In the genomic region with DNA sequence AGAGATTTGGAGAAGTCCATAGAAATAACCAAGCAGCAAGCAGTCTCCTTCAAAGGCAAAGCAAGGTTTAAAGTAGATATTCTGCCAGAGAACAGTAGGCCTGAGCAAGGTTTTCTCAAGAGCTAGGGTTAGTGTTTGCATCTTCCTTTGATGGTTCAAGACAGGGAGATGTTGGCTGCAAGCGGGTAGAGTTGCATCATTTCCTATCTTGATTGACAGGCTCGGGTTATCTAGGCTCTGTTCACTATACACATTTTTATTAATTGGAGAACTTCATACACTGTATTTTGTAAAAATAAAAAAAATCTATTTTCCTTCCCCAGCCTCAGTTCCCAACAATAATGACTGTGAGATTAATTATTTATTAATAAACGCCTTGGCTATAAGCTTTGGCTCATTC, we compare ENCODE assay signal across 22 mouse cellular contexts. TPM values are rescaled to one million over a fixed set of nuclear protein-coding genes. Genes with fewer than 3 reads are reported as not detected.
DNase-seq lines count a peak whose midpoint lies in the region; ATAC-seq and TF ChIP-seq lines count a peak whose summit lies in the region.
"Had no signal": no experiment of that assay in that cellular context is flagged by ENCODE, and none has a peak within 500 bp of the region (broad histone marks: within the 10 kb centered on the region; RNA-seq: fewer than 3 reads in every experiment).

No protein-coding gene starts in this region.

- DNase-seq in forebrain, embryonic 11.5 days (ENCODE audit: low spot score) = peak; percentile 7
- DNase-seq in neural tube, embryonic 10.5 days (ENCODE audit: extremely low spot score, low spot score) = no peak
- peak; percentile 56 for DNase-seq in MEL (ENCODE audit: low read depth, low spot score)
- no peak for DNase-seq in embryo, embryonic 10 days (ENCODE audit: low spot score)
- DNase-seq in liver, postnatal 0 days = no peak
- DNase-seq: adrenal gland, adult 2 months; adrenal gland, postnatal 10 days; adrenal gland, postnatal 25 days; cerebellum, adult 11 months; cerebellum, adult 18-20 months; cerebellum, adult 8-10 months; cerebellum, adult 9-11 months; cerebellum, postnatal 14 days; cerebellum, postnatal 36 days; forebrain, postnatal 0 days had no signal

- H3K36me3 ChIP-seq in forebrain, embryonic 11.5 days (ENCODE audit: control insufficient read depth, insufficient read depth, low read length) = no peaks in the 10 kb centered on the region
- H3K36me3 ChIP-seq in forebrain, embryonic 13.5 days (ENCODE audit: poor library complexity, severe bottlenecking) = no peaks in the 10 kb centered on the region
- H3K36me3 ChIP-seq in neural tube, embryonic 13.5 days = no peaks in the 10 kb centered on the region
- H3K36me3 ChIP-seq in MEL (ENCODE audit: control insufficient read depth in 1 of 2, insufficient read depth in 2 of 2, low read length in 2 of 2) = peaks cover 0 to 18% of the 10 kb centered on the region in 2 experiments; a peak in 2 of 4 replicates
- no peaks in the 10 kb centered on the region for H3K36me3 ChIP-seq in liver, postnatal 0 days (replicated peaks; ENCODE audit: insufficient read depth, low read length)
- H3K36me3 ChIP-seq: embryonic facial prominence, embryonic 10.5 days; embryonic facial prominence, embryonic 12.5 days; forebrain, embryonic 12.5 days; forebrain, embryonic 15.5 days; G1E had no signal

- peak; percentile 28 to 65; a peak in 2 of 4 replicates for TF ChIP-seq EP300 in MEL (IDR thresholded peaks at IDR 0.05; ENCODE audit: low read depth in 1 of 2, low read length in 2 of 2)
- TF ChIP-seq EP300 in liver, postnatal 0 days (IDR thresholded peaks at IDR 0.05; ENCODE audit: low read depth) = no peak

- WGBS in forebrain, embryonic 11.5 days = 91% methylated on average over 3 of the region's 3 CpGs
- WGBS in forebrain, embryonic 13.5 days = 88% methylated on average over 3 of the region's 3 CpGs
- 79% methylated on average over 3 of the region's 3 CpGs for WGBS in neural tube, embryonic 13.5 days
- WGBS in liver, postnatal 0 days (ENCODE audit: insufficient replicate concordance) = 71% methylated on average over 3 of the region's 3 CpGs

- no peak for TF ChIP-seq CTCF in MEL (IDR thresholded peaks at IDR 0.05 in 2 of 3, conservative IDR thresholded peaks at IDR 0.05 in 1 of 3; ENCODE audit: control insufficient read depth in 1 of 3, insufficient read depth in 1 of 3, low read depth in 2 of 3, low read length in 3 of 3, poor library complexity in 1 of 3, severe bottlenecking in 1 of 3)
- TF ChIP-seq CTCF in liver, postnatal 0 days (IDR thresholded peaks at IDR 0.05; ENCODE audit: low read depth) = no peak

- no peak for TF ChIP-seq RAD21 in MEL (IDR thresholded peaks at IDR 0.05; ENCODE audit: low read depth, low read length)

- no peak for TF ChIP-seq POLR2A in MEL (IDR thresholded peaks at IDR 0.05; ENCODE audit: control insufficient read depth in 1 of 2, insufficient read depth in 1 of 2, low read depth in 1 of 2, low read length in 2 of 2, poor library complexity in 1 of 2)

- H3K4me3 ChIP-seq in forebrain, embryonic 11.5 days (ENCODE audit: low read depth, low read length) = no peak overlapping the region
- no peak overlapping the region for H3K4me3 ChIP-seq in forebrain, embryonic 13.5 days
- H3K4me3 ChIP-seq in neural tube, embryonic 13.5 days = no peak overlapping the region
- no peak overlapping the region for H3K4me3 ChIP-seq in MEL (ENCODE audit: control insufficient read depth in 1 of 2, insufficient read depth in 1 of 2, low read depth in 2 of 2, low read length in 2 of 2)
- H3K4me3 ChIP-seq in liver, postnatal 0 days (ENCODE audit: low read depth, low read length) = no peak overlapping the region
- H3K4me3 ChIP-seq: embryonic facial prominence, embryonic 10.5 days; embryonic facial prominence, embryonic 12.5 days; forebrain, embryonic 12.5 days; forebrain, embryonic 15.5 days had no signal

- no peaks in the 10 kb centered on the region for H3K4me1 ChIP-seq in forebrain, embryonic 11.5 days (replicated peaks; ENCODE audit: control insufficient read depth, insufficient read depth, low read length)
- no peaks in the 10 kb centered on the region for H3K4me1 ChIP-seq in forebrain, embryonic 13.5 days
- no peaks in the 10 kb centered on the region for H3K4me1 ChIP-seq in neural tube, embryonic 13.5 days (replicated peaks)
- H3K4me1 ChIP-seq in MEL (ENCODE audit: control insufficient read depth in 1 of 2, insufficient read depth in 2 of 2, low read length in 2 of 2) = peaks cover 7 to 28% of the 10 kb centered on the region in 2 experiments; a peak in 3 of 4 replicates
- peaks cover 3% of the 10 kb centered on the region; the same call in 1 of the 2 replicates for H3K4me1 ChIP-seq in liver, postnatal 0 days (ENCODE audit: insufficient read depth)
- H3K4me1 ChIP-seq: embryonic facial prominence, embryonic 10.5 days; embryonic facial prominence, embryonic 12.5 days; forebrain, embryonic 12.5 days; forebrain, embryonic 15.5 days had no signal

- no peaks in the 10 kb centered on the region for H3K79me2 ChIP-seq in MEL (ENCODE audit: control insufficient read depth, insufficient read depth, low read length, poor library complexity)

- no peak for ATAC-seq in forebrain, embryonic 11.5 days (replicated peaks; ENCODE audit: low FRiP score)
- no peak for ATAC-seq in forebrain, embryonic 13.5 days
- ATAC-seq in neural tube, embryonic 13.5 days (ENCODE audit: low read depth) = no peak
- no peak for ATAC-seq in liver, postnatal 0 days
- ATAC-seq: forebrain, embryonic 15.5 days; forebrain, postnatal 0 days had no signal

- no peaks in the 10 kb centered on the region for H3K27me3 ChIP-seq in forebrain, embryonic 11.5 days (ENCODE audit: control insufficient read depth, insufficient read depth, low read length)
- H3K27me3 ChIP-seq in forebrain, embryonic 13.5 days = no peaks in the 10 kb centered on the region
- H3K27me3 ChIP-seq in neural tube, embryonic 13.5 days = no peaks in the 10 kb centered on the region
- no peaks in the 10 kb centered on the region for H3K27me3 ChIP-seq in MEL (ENCODE audit: control insufficient read depth in 1 of 2, insufficient read depth in 2 of 2, low read length in 2 of 2)
- H3K27me3 ChIP-seq in liver, postnatal 0 days (ENCODE audit: insufficient read depth, low read length) = no peaks in the 10 kb centered on the region
- H3K27me3 ChIP-seq: embryonic facial prominence, embryonic 12.5 days; forebrain, embryonic 12.5 days; forebrain, embryonic 15.5 days had no signal

- no peaks in the 10 kb centered on the region for H3K9me3 ChIP-seq in forebrain, embryonic 11.5 days (ENCODE audit: control insufficient read depth, low read length)
- H3K9me3 ChIP-seq in forebrain, embryonic 13.5 days (replicated peaks) = no peaks in the 10 kb centered on the region
- H3K9me3 ChIP-seq in neural tube, embryonic 13.5 days = no peaks in the 10 kb centered on the region
- no peaks in the 10 kb centered on the region for H3K9me3 ChIP-seq in MEL (replicated peaks; ENCODE audit: insufficient read depth, low read length)
- no peaks in the 10 kb centered on the region for H3K9me3 ChIP-seq in liver, postnatal 0 days (ENCODE audit: low read length)
- H3K9me3 ChIP-seq: embryonic facial prominence, embryonic 10.5 days; embryonic facial prominence, embryonic 12.5 days; forebrain, embryonic 12.5 days; forebrain, embryonic 15.5 days; G1E had no signal

- H3K27ac ChIP-seq in forebrain, embryonic 11.5 days (ENCODE audit: low read depth, low read length) = no peak overlapping the region
- no peak overlapping the region for H3K27ac ChIP-seq in forebrain, embryonic 13.5 days
- no peak overlapping the region for H3K27ac ChIP-seq in neural tube, embryonic 13.5 days (replicated peaks)
- H3K27ac ChIP-seq in MEL (ENCODE audit: control insufficient read depth, low read depth, low read length) = peak overlapping the region; percentile 68
- no peak overlapping the region for H3K27ac ChIP-seq in liver, postnatal 0 days (ENCODE audit: low read depth)
- H3K27ac ChIP-seq: embryonic facial prominence, embryonic 10.5 days; embryonic facial prominence, embryonic 12.5 days; forebrain, embryonic 12.5 days; forebrain, embryonic 15.5 days had no signal

- no peak overlapping the region for H3K4me2 ChIP-seq in forebrain, embryonic 11.5 days (ENCODE audit: low read depth, low read length, severe bottlenecking)
- H3K4me2 ChIP-seq in forebrain, embryonic 13.5 days = no peak overlapping the region
- H3K4me2 ChIP-seq in neural tube, embryonic 13.5 days = 0 out of 2 replicates have a peak overlapping the region, but pooled peaks have one; percentile 4
- H3K4me2 ChIP-seq in liver, postnatal 0 days (ENCODE audit: low read depth, low read length) = no peak overlapping the region
- H3K4me2 ChIP-seq: embryonic facial prominence, embryonic 12.5 days; forebrain, embryonic 12.5 days; forebrain, embryonic 15.5 days had no signal

- H3K9ac ChIP-seq in forebrain, embryonic 11.5 days (ENCODE audit: low read length) = no peak overlapping the region
- H3K9ac ChIP-seq in forebrain, embryonic 13.5 days = no peak overlapping the region
- H3K9ac ChIP-seq in neural tube, embryonic 13.5 days = no peak overlapping the region
- no peak overlapping the region; the same call in 1 of the 2 replicates for H3K9ac ChIP-seq in MEL (ENCODE audit: control insufficient read depth, low read depth, low read length, poor library complexity, severe bottlenecking)
- no peak overlapping the region for H3K9ac ChIP-seq in liver, postnatal 0 days (replicated peaks)
- H3K9ac ChIP-seq: embryonic facial prominence, embryonic 12.5 days; forebrain, embryonic 12.5 days; forebrain, embryonic 15.5 days; forebrain, postnatal 0 days had no signal

TF ChIP-seq in MEL, 35 proteins besides CTCF, POLR2A, EP300 and RAD21 (continues in another document):
- no peak for TF ChIP-seq E2F4 (IDR thresholded peaks at IDR 0.05; ENCODE audit: borderline replicate concordance, low read depth, low read length)
- 0 out of 2 replicates have a peak, but pooled peaks have one; percentile 11 for TF ChIP-seq SIN3A (IDR thresholded peaks at IDR 0.05; ENCODE audit: low read length)
- no peak for TF ChIP-seq MXI1 (IDR thresholded peaks at IDR 0.05; ENCODE audit: low read depth, low read length)
- no peak for TF ChIP-seq POLR2AphosphoS2 (IDR thresholded peaks at IDR 0.05; ENCODE audit: low read length)
- TF ChIP-seq BHLHE40 (IDR thresholded peaks at IDR 0.05; ENCODE audit: borderline replicate concordance, low read depth, low read length) = no peak
- no peak for TF ChIP-seq MAFK (IDR thresholded peaks at IDR 0.05; ENCODE audit: borderline replicate concordance, low read depth, low read length)
- no peak for TF ChIP-seq USF2 (IDR thresholded peaks at IDR 0.05; ENCODE audit: borderline replicate concordance in 1 of 2, insufficient read depth in 1 of 2, low read depth in 1 of 2, low read length in 2 of 2)

RNA-seq across cellular contexts. Expression of a gene that starts 51.4 kb away (rescaled TPM):
- 193 and 215 TPM in 2 replicates for polyA plus RNA-seq in forebrain, embryonic 11.5 days (2014; fragmentation: Nextera tagmentation; extraction: Ambion mirVana)
- polyA plus RNA-seq in forebrain, embryonic 13.5 days (2015; fragmentation: Nextera tagmentation; extraction: Ambion mirVana) = 167 and 177 TPM in 2 replicates
- 190 and 225 TPM in 2 replicates for polyA plus RNA-seq in neural tube, embryonic 13.5 days (2015; fragmentation: Nextera tagmentation; extraction: Ambion mirVana)
- total RNA-seq in MEL (2012; rRNA removed) = 189 and 207 TPM in 2 replicates
- 100 to 1,000 TPM in 1 of 2 experiments, not detected in 1; 307 TPM for polyA plus RNA-seq in MEL (2012; ENCODE audit: insufficient read depth in 1 of 2, insufficient read length in 2 of 2, low read depth in 1 of 2, low replicate concordance in 2 of 2, missing spikeins in 1 of 2)
- 82.9 and 89.2 TPM in 2 replicates for polyA plus RNA-seq in liver, postnatal 0 days (2015; fragmentation: Nextera tagmentation; extraction: Ambion mirVana)

Comparison
In these comparisons a context has a peak if more than half of its experiments do, and no peak if none do; other contexts are left out.
1. DNase-seq: peak in forebrain, embryonic 11.5 days (single experiment) and MEL (single experiment); none in neural tube, embryonic 10.5 days (single experiment), embryo, embryonic 10 days (single experiment) and liver, postnatal 0 days (single experiment).